Mouse (Mus musculus) left cerebral cortex, postnatal 25 days (tissue): ENCODE data around the gene Calcoco1. TPM values are rescaled to one million over a fixed set of nuclear protein-coding genes. Genes with fewer than 3 reads are reported as not detected.

ENCODE experiments used
- DNase-seq, 2 experiments: peaks; one replicate each; pipeline ENCODE4 v3.0.0; 2022; ENCODE audit warnings: low spot score in 2 of 2, mixed read lengths in 1 of 2
- intact Hi-C: fragments of 180-260 bp; cut with DNase I; formaldehyde crosslinking; loops from one replicate; pipeline ENCODE4 v1.15.1; 2025
- total RNA-seq, 2 experiments: library from RNA; stranded (reverse); gene quantifications; 2 replicates each; pipeline ENCODE4 v1.2.3; 2021

Gene Calcoco1
- 10 to 100 TPM; 64.4 to 68.3 TPM for total RNA-seq

DNA sequence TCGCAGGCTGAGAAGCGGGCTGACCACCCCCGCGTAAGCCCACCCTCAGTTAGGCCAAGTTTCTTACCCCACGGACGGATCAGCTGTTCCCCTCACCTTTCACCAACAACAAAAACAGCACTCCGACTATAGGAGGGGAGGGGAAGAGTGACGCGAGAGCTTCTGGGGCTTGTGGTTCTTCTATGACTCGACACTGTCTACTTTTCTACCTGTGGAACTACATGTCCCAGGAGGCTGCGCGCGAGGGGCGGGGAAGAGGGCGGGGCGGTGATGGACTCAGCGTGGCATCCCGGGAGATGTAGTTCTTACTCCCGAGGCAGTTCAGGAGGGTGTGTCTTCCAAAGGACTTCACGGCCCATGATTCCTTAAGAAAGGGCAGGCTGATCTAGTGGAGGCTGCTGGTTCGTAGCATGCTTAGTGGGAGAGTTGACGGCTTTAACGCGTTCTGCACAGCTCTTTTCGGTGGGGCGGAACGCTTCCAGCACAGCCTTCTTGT is at the start of gene Calcoco1:
Calcoco1 (minus strand) TSS at position 199 of the 496 bp plus-strand sequence.
- peak; percentile 93 to 99 for DNase-seq
- intact Hi-C loops: loop anchor here (2.0 kb wide), 1 partner anchor 21 kb away; no protein-coding TSS in a partner anchor

DNA sequence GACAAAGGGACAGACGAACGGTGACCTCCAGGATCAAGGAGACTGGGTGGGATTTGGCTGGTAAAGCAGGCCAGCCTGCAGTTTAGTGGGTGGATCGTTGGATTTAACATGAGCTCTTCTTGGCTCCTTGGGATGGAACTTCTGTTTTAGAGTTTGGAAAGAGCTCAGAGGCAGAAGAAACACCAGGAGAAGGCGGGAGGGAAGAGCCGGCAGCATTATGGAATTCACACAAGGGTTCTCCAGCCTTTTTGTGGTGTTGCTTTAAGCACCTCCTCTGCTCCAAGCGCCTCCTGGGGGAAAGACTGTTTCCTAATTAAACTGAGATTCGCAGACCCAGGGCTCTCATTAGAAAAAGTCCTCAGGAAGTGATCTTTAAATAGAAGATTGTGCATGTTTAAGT is 48.9 kb upstream of the Calcoco1 start:
- peak in 1 of 2 experiments; percentile 64 for DNase-seq
- intact Hi-C loops: no loop called here

DNA sequence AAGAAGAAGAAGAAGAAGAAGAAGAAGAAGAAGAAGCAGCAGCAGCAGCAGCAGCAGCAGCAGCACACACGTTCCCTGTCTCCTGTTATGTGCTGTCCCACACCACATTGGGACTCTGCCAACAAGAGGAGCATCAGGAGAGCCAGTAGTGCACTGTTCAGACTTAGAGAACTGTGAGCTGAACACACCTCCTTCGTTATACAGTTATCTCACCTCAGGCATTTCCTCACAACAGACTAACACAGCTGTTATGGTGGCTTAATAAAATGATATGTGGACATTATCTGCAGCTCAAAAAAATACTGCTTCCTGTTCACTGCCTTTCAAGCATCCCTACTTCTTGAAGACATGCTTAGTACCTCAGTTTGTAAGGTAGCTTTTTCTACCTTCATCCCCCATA is 43.2 kb upstream of the Calcoco1 start:
- intact Hi-C loops: no loop called here
- DNase-seq: no peak

DNA sequence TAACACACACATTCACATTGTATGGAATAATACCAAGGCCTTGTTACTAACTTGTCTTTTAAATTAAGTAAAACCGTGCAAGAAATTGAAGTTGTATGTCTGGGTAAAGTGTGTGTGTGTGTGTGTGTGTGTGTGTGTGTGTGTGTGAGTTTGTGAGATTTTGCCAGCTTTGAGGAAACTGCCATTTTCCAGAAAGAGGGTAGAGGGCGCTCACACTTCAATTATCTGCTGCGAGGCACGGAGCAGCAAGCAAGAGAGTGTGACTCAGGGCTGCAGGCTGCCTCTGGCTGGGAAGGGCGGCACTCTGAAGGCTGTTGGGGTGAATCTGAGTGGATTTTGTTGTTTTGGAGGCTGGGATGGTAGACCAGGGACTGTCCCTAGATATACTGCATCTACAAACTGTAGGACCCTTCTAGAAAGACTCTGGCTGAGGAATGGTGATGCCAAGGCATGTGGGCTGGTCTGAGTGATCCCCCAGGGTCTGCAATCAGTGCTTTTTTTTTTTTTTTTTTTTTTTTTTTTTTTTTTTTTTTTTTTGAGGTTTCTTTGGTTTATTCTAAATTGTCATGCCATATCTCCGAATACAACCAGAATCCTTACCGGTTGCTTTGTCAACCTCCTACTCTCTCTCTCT is 39.9 kb upstream of the Calcoco1 start:
- intact Hi-C loops: loop anchor here (2.0 to 5.0 kb wide), 3 partner anchors 45 to 415 kb away; no protein-coding TSS in a partner anchor
- peak; percentile 65 to 79 for DNase-seq

DNA sequence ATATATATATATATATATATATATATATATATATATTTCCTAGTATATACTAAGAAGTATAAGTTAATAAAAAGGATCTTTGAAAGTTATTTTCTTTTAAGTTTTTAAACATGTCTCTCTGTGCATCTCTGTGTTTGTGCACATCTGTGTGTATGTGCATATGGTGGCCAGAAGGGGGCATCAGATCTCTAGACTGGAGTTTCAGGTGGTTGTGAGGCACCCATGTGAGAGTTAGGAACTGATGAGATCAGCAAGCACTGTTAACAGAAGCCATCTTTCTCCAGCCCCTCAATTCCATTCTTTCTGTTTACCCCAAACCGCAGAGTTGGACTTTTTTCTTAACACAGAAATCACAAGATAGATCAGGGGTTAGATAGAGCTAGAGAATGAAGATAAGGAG is 35.7 kb upstream of the Calcoco1 start:
- DNase-seq: no peak
- intact Hi-C loops: no loop called here

DNA sequence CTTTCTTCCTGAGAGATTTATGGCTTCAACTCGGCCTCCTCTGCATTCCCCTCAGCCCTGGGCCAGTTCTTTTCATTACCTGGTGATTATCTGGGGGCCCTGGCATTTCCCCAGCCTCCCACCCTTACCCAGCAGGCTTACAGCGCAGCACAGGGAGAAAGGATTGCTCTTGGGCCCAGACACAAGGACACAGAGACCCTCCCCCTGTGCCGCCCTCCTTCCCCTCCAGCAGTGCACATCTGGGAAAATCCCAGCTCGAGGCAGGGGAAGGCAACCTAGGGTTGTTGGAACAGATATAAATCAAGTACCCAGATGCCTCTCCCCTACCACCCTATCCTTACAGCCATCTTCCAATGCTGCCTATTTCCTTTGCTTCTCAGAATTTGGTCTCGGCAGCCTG is 33.1 kb upstream of the Calcoco1 start:
- intact Hi-C loops: no loop called here
- DNase-seq: no peak

DNA sequence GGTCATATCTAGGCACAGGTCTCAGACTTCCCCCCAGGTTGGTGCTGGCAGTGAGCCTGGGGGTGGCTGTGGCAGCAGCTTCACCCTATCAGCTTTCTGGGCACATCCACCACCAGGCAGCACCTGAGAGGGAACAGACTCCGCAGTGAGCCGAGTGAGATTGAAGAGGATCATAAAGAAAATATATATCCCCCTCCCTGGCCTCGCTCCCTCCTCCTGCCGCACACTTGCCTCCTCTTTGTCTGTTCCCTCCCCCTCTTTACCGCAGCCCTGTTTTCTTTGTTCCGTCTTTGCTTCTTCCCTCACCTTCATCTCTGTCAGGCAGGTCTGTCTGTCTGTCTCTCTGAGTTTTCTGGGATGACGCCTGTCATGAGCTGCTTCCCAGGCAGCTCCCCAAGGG is 32.4 kb upstream of the Calcoco1 start:
- intact Hi-C loops: no loop called here
- no peak for DNase-seq

DNA sequence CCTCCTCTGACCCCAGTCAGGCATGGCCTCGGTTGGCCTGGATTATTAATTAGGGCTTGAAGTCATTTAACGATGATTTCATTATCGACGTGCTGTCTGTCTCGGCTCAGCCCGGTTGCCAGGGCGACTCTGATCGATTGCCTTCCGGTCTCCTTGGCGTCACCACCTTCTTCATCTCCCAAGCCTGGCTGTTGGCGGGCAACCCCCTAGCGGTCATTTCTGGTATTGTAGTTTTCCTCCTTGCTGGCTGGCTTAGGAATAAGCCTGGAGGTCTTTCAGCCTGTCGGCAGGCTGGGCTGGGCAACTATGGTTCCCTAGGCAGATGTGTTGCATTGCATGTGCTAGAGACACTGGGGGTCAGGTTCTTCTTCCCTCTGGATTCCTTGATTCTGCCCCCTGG is 31.2 kb upstream of the Calcoco1 start:
- intact Hi-C loops: no loop called here
- DNase-seq: peak in 1 of 2 experiments; percentile 39

DNA sequence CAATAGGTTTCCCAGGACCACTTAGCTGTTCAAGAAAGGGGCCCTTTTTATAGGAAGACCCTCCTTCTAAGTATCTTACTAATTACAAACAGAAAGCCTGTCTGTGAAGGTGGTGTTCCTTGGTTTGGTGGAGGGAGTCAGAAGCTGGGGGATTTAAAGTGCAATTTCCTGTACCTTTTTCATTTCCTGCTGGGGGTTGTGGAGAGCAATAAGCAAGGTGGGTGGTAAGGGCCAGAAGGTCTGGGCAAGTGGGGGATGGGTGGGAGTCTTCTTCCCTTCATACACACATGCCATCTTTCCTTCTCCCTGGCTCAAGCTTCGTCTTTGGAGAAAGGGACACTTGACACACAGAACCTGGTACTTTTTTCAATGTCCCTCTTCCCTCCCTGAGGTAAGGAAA is 30.2 kb upstream of the Calcoco1 start:
- no peak for DNase-seq
- intact Hi-C loops: no loop called here

DNA sequence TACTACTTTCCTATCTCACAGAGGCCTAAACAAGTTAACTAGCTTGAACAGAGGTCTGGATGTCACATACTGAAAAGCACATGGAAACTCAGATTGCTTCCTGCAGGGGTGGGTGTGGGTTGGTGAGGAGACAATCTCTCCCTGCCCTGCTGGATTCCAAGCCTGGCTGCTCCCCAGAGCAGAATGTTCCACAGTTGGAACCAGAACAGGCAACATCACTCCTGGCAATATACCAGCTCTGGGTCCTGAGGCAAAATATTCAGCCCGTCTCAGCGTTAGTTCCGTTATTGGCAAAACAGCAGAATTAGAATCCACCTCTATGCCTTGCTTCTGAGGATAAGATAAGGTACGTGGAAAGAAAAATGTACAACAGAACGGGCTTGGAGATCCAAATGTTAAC is 28.3 kb upstream of the Calcoco1 start:
- peak; percentile 42 to 46 for DNase-seq
- intact Hi-C loops: no loop called here

DNA sequence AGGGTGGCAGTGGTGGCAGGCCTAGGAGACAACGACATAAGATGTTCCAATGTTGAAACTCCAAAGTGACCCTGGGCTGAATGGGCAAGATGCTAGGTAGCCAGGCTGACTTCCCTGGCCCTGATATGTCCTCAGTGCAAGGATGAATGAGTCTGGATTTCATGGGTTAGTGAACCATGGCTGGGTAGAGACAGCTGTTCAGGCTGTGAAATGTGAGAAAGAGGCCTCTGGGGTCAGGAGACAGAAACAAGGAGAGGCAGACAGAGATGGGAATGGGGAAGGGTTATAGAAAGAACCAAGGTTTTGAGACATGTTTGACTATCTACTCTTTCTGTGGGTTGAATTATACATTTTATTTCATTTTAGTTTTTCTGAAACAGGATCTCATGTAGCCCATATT is 27.1 kb upstream of the Calcoco1 start:
- intact Hi-C loops: no loop called here
- no peak for DNase-seq

DNA sequence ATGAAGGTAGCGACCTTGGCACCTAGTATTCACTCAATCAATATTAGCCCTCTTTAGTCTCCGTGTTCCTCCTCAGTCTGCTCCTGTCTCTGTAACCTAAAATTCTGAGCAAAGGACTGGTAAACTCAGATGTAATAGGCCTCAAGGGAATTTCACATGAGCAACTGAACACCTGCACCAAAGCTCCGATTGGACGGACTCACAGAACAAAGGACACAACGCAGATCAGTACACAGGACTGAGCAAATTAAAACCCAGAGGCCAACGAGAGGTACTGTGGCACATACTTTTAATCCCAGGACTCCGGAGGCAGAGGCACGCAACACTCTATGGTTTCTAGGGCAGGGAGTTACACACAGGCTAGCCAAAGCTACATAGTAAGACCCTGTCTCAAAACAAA is 25.9 kb upstream of the Calcoco1 start:
- DNase-seq: no peak
- intact Hi-C loops: no loop called here

DNA sequence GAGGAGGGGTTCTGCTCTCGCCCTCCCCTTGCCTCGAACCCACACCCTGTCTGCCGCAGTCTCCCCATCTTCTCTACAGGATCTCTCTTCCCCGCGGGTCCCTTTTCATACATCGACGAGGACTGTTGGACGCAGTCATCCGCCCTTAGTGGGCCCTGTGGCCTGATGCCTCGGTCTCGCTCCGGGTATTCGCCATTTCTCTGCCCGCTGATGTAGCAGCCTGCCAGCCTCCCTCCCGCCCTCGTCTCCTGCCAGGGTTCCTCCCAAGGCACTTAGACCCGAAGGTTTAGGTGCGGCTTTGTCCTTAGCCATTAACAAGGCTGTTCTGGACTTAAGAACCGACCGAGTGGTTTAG is 25.3 kb upstream of the Calcoco1 start:
- no peak for DNase-seq
- intact Hi-C loops: no loop called here

DNA sequence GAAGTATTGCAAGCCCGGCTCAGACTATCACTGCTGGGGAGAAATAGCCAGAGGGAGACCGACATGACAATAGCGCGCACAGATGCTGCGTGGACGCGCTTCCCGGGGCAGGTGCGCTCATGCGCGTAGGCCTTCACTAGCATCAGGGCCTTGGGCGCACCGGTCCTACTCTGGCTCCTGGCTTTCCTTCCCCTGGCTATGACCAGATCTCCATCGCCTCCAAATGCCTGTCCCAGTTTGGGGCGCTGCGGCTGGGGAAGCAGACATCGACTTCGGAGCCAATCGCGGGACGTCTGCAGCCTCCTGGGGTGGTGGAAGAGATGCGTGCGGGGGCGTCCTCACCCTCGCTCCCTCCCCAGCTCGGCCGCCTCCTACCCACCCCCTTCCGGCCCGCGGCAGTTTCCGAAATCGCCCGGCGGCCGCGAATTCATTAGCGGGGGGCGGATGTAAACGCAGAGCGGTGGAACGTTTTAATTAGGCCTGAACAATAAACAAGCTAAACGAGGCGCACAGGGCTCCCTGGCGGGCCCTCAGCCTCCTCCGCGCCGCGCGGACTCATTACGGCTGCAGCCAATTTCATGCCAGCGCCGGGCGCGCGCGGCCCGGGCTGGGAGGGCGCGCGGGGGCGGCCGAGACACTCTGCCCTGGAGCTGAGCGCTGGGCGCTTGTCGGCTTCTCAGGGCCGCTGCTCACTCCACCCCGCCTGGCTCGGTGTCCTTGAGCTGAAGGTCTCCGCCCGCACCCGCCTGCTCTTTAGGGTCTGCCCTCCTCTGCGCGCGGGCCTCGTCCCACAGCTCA is 24.7 kb upstream of the Calcoco1 start:
- intact Hi-C loops: no loop called here
- peak; percentile 79 to 80 for DNase-seq

DNA sequence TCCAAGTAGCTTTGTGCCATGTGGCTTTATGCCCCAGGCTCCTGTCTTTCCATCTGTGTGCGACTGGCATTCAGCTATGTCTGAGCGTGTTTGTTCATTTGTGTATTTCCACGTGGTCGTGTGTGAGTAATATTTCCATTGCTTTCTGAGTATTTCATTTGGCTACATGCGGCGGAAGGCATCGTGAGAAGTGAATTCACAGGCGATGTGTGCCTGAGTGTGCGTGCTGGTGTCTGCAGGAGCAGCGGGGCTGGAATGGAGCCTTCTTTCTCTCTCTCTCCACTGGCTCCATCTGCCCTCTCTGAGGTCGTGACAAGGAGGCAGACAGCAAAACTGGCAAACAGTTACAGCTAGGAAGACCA is 24.1 kb upstream of the Calcoco1 start:
- DNase-seq: no peak
- intact Hi-C loops: no loop called here

DNA sequence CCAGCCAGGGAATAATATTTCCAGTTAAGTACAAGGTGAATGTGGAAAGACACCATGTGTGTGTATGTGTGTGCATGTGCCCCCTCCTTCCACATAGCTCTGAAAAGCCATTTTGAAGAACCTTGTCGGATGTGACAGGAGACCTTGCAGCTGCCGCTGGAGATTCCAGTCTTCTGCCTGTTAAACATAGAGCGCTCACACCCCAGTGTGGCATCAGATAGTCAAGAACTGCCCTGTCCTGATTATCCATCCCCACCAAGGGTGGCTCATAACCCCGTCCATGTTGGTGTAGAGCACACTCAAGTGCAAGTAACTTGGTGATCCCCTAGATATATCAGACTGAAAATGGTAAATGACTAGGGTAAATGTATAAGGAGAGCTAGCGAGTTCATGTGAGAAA is 23.4 kb upstream of the Calcoco1 start:
- no peak for DNase-seq
- intact Hi-C loops: no loop called here

DNA sequence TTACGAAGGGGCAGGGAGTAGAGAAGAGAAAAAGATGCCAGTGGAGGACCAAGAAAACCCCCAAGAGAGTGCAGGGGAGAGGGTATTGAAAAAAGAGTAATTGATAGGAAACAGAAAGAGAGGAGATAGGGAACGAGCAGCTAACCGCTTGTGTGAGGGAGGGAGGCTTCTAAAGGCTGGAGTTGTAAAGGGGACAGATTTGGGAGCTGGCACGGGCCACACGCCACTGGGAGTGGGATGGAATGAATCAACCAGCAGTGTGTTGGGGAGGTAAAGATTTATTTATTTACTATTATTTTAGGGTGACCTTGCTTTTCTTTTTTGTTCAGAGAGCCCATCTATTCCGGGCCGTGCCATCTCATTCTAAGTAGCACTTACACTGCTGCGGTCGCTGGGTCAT is 22.9 kb upstream of the Calcoco1 start:
- intact Hi-C loops: no loop called here
- DNase-seq: no peak

DNA sequence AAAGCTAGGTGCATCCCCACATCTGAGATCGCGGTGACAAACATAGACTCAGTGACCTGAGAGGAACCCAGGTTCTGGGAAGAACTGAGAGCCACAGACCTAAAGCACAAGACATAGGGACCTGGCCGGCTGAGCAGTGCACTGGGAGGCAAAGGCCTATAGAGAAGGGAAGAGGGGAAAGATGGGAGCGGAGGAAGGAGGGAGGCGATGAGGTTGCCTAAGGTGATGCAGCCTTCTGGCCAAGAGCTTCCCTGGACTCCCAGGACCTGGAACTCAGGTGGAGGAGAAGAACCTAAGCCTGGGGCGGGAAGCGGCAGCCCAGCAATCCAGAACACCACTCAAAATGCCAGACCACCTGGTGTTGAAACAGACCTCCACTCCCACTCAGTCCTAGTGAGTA is 22.4 kb upstream of the Calcoco1 start:
- intact Hi-C loops: no loop called here
- no peak for DNase-seq

DNA sequence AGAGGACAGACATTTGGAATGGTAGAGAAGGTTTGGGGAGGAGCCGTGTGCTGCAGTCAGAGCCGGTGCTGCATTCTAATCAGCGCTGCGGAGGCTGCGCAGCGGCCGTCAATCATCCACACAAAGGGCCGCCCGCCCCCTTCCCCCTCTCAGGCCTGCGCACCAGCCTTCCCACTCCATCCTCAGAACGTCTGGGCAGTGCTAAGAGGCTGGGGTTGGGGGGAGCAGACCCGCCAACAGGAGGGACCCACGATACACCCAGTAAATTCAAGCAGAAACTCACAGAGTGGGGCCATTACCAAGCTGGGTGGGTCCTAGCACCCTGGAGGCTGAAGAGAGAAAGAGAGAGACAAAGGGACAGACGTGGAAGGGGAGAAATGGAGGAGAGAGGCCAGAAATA is 22.0 kb upstream of the Calcoco1 start:
- intact Hi-C loops: loop anchor here (2.0 kb wide), 1 partner anchor 21 kb away; the partner anchor contains the start of gene Calcoco1

DNA sequence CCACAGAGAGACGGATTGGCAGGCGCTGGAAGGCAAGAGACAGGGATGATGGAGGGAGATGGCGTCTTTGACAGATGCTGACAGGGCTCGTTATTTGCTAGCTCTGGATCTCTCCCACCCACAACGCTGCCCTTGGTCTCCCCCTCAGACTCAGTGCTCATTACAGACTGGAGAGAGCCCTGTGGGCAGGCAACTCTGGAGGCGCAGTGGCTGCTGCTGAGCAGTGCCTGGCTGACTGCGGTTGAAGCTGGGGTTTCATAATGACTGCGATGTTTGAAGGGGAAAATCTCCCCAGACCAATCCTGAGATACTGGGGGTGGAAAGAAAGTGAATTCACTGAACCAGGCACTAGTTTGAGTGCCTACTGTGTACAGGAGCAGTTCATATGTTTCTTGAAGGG is 21.2 kb upstream of the Calcoco1 start:
- intact Hi-C loops: loop anchor here (2.0 kb wide), 1 partner anchor 20 kb away; the partner anchor contains the start of gene Calcoco1
- peak in 1 of 2 experiments; percentile 24 for DNase-seq

More for the DNA sequence above, 22.0 kb upstream of the Calcoco1 start:
- peak; percentile 48 to 62 for DNase-seq

DNA sequence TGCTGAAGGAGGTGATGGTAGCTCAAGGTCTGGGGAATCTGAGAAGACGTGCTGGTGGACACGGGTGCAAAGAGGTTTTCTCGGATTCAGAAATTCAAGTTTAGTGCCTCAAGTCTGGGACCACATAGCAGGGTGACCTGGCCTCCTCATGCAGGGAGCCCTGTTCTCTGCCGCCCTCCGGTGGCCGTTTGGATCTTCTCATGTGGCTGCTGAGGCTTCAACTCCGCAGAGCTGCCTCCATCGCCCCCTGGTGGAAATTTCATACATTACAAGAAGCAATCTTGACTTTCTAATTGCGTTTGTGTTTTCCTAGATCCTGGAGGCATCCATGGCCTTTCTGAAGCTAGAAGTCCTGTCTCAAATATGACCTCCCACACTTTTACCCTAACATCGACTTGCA is 20.6 kb upstream of the Calcoco1 start:
- intact Hi-C loops: loop anchor here (1.0 to 2.0 kb wide), 2 partner anchors 20 to 44 kb away; partner anchors contain the start of gene Calcoco1
- peak; percentile 90 to 95 for DNase-seq
